Mouse (Mus musculus) limb, embryonic 14.5 days (tissue): ENCODE measurements at regions not wholly inside any gene's neighbourhood (a gene's known extent, or its start where the extent isn't known, plus 50 kb on each side); places are given as distances from the start of the nearest gene placed in this dataset.
A peak's percentile ranks its signal among the peaks of the same experiment; 100 is the strongest.

Experiments
- ATAC-seq: fragments of 200-750 bp; cut with Nextera tagmentation; 2 replicates; pipeline ENCODE4 v1.8.0; 2017; ENCODE audit warnings: low read depth, moderate number of reproducible peaks, moderate TSS enrichment; ENCODE audit not compliant: low FRiP score
- DNase-seq: peaks from one replicate; pipeline ENCODE4 v3.0.0-alpha.2; 2015; ENCODE audit warnings: low spot score
- H3K27ac ChIP-seq: fragments of 300-500 bp; sonication (generic); replicated peaks from 2 replicates; pipeline ENCODE4 v1.5.1; 2014; ENCODE audit warnings: low read depth, mild to moderate bottlenecking, low read length, moderate library complexity, mixed read lengths
- H3K27me3 ChIP-seq: fragments of 300-500 bp; sonication (generic); 2 replicates; pipeline ENCODE4 v1.6.1; 2014; ENCODE audit warnings: low read length, mixed read lengths; ENCODE audit not compliant: control insufficient read depth, insufficient read depth
- H3K36me3 ChIP-seq: fragments of 300-500 bp; sonication (generic); 2 replicates; pipeline ENCODE4 v1.6.1; 2014; ENCODE audit warnings: mild to moderate bottlenecking, low read length, moderate library complexity, mixed read lengths; ENCODE audit not compliant: control insufficient read depth, insufficient read depth
- H3K4me1 ChIP-seq: fragments of 300-500 bp; sonication (generic); 2 replicates; pipeline ENCODE4 v1.6.1; 2014; ENCODE audit warnings: antibody characterized with exemption, low read length, mixed read lengths; ENCODE audit not compliant: control insufficient read depth, insufficient read depth
- H3K4me2 ChIP-seq: fragments of 300-500 bp; sonication (generic); replicated peaks from 2 replicates; pipeline ENCODE4 v1.6.1; 2014; ENCODE audit warnings: low read depth, mild to moderate bottlenecking, low read length, moderate library complexity; ENCODE audit not compliant: severe bottlenecking
- H3K4me3 ChIP-seq: fragments of 300-500 bp; sonication (generic); replicated peaks from 2 replicates; pipeline ENCODE4 v1.5.1; 2014; ENCODE audit warnings: low read length
- H3K9ac ChIP-seq: fragments of 300-500 bp; sonication (generic); 2 replicates; pipeline ENCODE4 v1.6.1; 2014; ENCODE audit warnings: mild to moderate bottlenecking, low read depth, low read length, moderate library complexity; ENCODE audit not compliant: severe bottlenecking
- H3K9me3 ChIP-seq: fragments of 300-500 bp; sonication (generic); 2 replicates; pipeline ENCODE4 v1.6.1; 2016; ENCODE audit warnings: low read length; ENCODE audit not compliant: control insufficient read depth
- POLR2A ChIP-seq: fragments of 200-500 bp; IDR thresholded peaks from 2 replicates; pipeline ENCODE4 v1.8.0; 2012; ENCODE audit warnings: inconsistent platforms, mild to moderate bottlenecking, moderate library complexity, borderline replicate concordance; ENCODE audit not compliant: insufficient read depth, insufficient read length; ENCODE audit errors: extremely low read depth
- WGBS: fragments of 180-500 bp; shearing (Covaris S2); extraction: QIAGEN DNeasy Blood & Tissue Kit; methylation state at CpG from one replicate; pipeline ENCODE4 v1.1.7; 2014; 5-methylcytosine and 5-hydroxymethylcytosine counted together

DNA sequence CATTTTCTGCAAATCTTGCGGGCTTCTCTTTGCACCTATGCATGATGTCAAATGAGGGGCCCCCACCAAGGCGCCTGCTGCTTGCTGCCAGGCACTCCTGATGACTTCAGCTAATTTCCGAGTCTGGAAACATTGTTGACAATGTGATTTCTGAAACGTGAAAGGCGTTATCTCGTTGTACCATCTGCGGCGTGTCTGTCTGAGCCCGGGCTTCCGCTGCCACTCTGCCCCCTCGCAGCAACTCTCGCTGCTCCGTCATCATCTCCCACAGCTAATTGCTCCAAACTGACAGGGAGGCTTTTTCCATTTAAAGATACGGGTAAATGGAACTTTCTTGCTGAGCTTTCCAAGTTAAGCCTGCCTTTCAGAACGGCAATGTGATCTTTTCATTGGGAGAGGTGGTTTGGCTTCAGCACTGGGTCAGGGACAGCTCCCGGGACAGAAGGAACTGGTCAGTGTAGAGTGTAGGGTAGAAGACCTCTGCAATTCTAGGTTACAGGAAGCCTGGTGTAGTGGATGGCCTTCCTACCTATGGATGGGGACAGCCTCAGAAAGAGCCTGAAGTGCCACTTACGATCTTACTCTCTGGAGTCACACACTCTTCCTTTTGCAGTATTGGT, 191.0 kb downstream of the Dhx35 start:
- no peak overlapping the region for H3K27ac ChIP-seq
- no peaks in the 10 kb centered on the region for H3K36me3 ChIP-seq
- WGBS, result 75% methylated on average over 17 of the region's 17 CpGs
- TF ChIP-seq POLR2A, result no peak
- H3K9ac ChIP-seq, result no peak overlapping the region
- H3K4me2 ChIP-seq, result no peak overlapping the region
- ATAC-seq (no peak), DNase-seq (peak; percentile 14)
- H3K9me3 ChIP-seq, result no peaks in the 10 kb centered on the region
- H3K4me1 ChIP-seq, result no peaks in the 10 kb centered on the region
- no peak overlapping the region for H3K4me3 ChIP-seq
- no peaks in the 10 kb centered on the region for H3K27me3 ChIP-seq

DNA sequence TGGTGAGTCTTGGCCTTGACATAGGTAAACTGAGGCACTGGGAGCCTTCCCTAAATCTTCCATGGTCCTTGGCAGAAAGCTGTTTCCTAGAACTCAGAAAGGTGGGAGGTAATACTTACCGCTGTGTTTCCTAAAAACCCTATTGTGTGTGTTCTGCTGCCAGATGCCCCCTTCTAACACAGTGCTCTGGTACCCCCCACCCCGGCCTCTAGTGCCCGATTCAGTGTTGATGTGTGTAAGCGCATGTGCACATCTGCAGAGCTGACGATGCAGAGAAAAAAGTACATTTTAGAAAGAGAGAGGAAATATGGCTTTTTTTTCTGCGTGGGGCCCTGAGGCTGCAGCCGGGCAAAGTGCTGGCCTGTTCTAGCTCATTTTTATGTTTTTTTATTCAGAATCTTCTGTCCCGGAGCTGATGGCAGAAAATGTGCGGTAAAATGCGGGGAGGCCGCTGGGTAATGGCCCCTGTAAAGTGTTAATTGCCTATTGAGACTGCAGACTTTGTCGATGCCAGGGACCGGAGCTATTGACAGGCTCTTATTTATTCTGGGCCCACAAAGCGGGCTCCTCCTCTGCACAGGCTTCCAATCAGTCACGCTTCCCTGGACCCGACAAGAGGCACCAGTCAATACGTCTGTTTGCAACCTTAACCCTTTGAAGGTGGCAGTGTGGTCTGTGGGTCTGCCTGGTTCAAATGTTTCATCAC, 208.0 kb downstream of the Dhx35 start:
- H3K4me1 ChIP-seq, result no peaks in the 10 kb centered on the region
- TF ChIP-seq POLR2A, result no peak
- no peak overlapping the region for H3K9ac ChIP-seq
- H3K36me3 ChIP-seq, result no peaks in the 10 kb centered on the region
- H3K4me3 ChIP-seq, result no peak overlapping the region
- ATAC-seq (no peak), DNase-seq (no peak)
- no peaks in the 10 kb centered on the region for H3K9me3 ChIP-seq
- no peak overlapping the region; the same call in 1 of the 2 replicates for H3K4me2 ChIP-seq
- H3K27ac ChIP-seq, result no peak overlapping the region
- no peaks in the 10 kb centered on the region for H3K27me3 ChIP-seq
- 15% methylated on average over 17 of the region's 17 CpGs for WGBS

DNA sequence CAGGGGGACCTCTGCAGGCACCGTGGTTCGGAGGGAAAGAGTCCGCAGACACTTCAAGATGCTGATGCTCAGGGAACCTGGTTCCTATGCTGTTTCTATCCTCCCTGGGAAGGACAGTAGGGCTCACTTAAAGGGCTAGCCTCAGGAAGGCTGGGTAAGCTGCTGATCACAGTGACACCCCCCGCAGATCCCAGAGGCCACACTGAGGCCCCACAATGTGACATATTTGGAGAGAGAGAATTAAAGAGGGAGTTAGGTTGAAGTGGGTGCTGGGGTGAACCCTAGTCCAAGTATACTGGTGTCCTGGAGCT, 208.5 kb downstream of the Dhx35 start:
- TF ChIP-seq POLR2A, result no peak

DNA sequence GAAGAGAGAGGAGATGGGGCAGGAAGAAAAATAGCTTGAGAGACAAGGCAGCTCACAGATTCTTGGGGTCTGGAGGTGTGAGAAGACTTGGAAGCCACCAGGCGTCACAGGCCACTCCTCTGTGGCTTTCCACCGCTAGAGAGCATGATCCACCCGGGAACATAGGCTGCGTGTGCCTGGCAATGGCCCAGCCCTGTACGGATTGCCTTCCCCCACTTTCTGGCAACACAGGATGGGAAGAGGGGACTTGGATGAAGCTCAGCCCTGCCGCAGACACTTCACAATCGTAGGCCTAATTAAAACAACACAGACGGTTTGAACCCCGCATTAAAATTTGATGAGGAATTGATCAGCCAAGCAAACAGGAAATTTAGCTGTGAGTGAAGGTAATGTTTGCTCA, 209.8 kb downstream of the Dhx35 start:
- DNase-seq (no peak), ATAC-seq (no peak)
- Histone ChIP-seq H3K4me1 (no peaks in the 10 kb centered on the region), H3K36me3 (no peaks in the 10 kb centered on the region), H3K27me3 (no peaks in the 10 kb centered on the region), H3K4me2 (no peak overlapping the region), H3K9ac (no peak overlapping the region), H3K4me3 (no peak overlapping the region), H3K27ac (no peak overlapping the region), H3K9me3 (no peaks in the 10 kb centered on the region)
- no peak for TF ChIP-seq POLR2A
- 42% methylated on average over 9 of the region's 9 CpGs for WGBS

More for the DNA sequence above, 208.5 kb downstream of the Dhx35 start:
- no peak for ATAC-seq
- WGBS, result 57% methylated on average over 4 of the region's 4 CpGs
- Histone ChIP-seq H3K4me3 (no peak overlapping the region), H3K27ac (no peak overlapping the region), H3K36me3 (no peaks in the 10 kb centered on the region), H3K9me3 (no peaks in the 10 kb centered on the region), H3K4me1 (no peaks in the 10 kb centered on the region), H3K27me3 (no peaks in the 10 kb centered on the region), H3K4me2 (no peak overlapping the region), H3K9ac (no peak overlapping the region)
- no peak for DNase-seq

DNA sequence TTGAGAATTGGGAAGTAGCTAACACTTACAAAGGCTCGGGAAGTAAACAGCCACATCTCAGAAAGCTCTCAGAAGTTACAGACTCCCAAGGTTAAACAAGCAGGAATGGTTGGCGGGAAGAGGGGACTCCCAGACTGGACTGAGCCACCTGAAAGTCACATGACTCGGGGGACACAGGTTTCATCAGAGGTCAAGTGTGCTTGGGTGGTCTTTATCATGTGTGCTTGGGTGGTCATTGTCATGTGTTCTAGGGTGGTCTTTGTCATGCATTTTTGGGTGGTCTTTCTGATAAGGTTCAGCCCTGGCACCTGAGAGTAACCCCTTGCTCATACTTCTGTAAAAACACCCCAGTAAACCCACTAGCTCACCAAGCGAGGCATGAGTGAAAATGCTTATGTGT, 218.1 kb downstream of the Dhx35 start:
- no peak for TF ChIP-seq POLR2A
- H3K4me3 ChIP-seq, result no peak overlapping the region
- H3K9ac ChIP-seq, result no peak overlapping the region
- H3K36me3 ChIP-seq, result no peaks in the 10 kb centered on the region
- H3K4me2 ChIP-seq, result no peak overlapping the region
- H3K4me1 ChIP-seq, result no peaks in the 10 kb centered on the region
- 85% methylated on average over 4 of the region's 4 CpGs for WGBS
- no peak overlapping the region for H3K27ac ChIP-seq
- DNase-seq (no peak), ATAC-seq (no peak)
- H3K27me3 ChIP-seq, result no peaks in the 10 kb centered on the region
- 0 out of 2 replicates have a peak, but pooled peaks cover 4% of the 10 kb centered on the region for H3K9me3 ChIP-seq

DNA sequence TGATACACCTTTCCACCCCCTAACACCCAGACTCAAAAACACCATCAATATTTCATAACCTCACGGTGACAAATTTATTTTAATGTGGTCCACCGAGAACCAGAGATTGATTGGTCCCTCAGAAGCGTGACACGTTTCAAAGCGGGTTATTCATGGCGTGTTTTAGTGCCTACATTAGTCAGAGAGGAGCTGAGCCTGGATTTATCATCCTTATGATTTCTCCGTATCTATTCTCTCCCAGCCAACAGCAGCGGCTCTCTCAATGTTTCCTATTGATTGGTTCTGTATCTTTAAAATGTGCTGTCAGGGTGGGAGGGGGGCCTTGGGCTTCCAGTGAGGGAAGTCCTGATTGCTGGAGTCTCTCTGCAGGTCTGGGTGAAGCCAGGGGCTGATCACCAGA, 219.9 kb downstream of the Dhx35 start:
- no peak for TF ChIP-seq POLR2A
- Histone ChIP-seq H3K4me2 (no peak overlapping the region), H3K27me3 (no peaks in the 10 kb centered on the region), H3K4me1 (no peaks in the 10 kb centered on the region), H3K9ac (no peak overlapping the region), H3K4me3 (no peak overlapping the region), H3K27ac (no peak overlapping the region), H3K9me3 (0 out of 2 replicates have a peak, but pooled peaks cover 4% of the 10 kb centered on the region), H3K36me3 (no peaks in the 10 kb centered on the region)
- ATAC-seq (no peak), DNase-seq (no peak)
- 84% methylated on average over 8 of the region's 8 CpGs for WGBS
